Mouse (Mus musculus): ENCODE data around the gene Apba2.

- no peak for TF ChIP-seq CTCF (IDR thresholded peaks at IDR 0.05; ENCODE audit: insufficient read depth, low read depth, low read length)
- no peak for TF ChIP-seq POLR2A (IDR thresholded peaks at IDR 0.05; ENCODE audit: insufficient read depth, low read depth, low read length)
Observed at GRCm38 (mm10) chr7:64497438-64497837, 4.1 kb upstream of the Apba2 start.

All from olfactory bulb, adult 2 months (tissue).